Mouse (Mus musculus): ENCODE data around the gene Ofcc1.

- TF ChIP-seq CTCF (conservative IDR thresholded peaks at IDR 0.05; ENCODE audit: insufficient read depth, insufficient read length, low read depth, low read length) (no peak), POLR2A (IDR thresholded peaks at IDR 0.05; ENCODE audit: low read depth, low read length) (no peak)
Measured at GRCm38 (mm10) chr13:40258757-40259156, 102.5 kb downstream of the Ofcc1 start.
